Mouse (Mus musculus): ENCODE measurements around the gene Mier1.
A peak's percentile ranks its signal among the peaks of the same experiment; 100 is the strongest.
"Not testable (repeated sequence)": the region's sequence is repeated elsewhere in the genome, so short reads cannot be mapped to it uniquely, and the experiment has no call there.

The Mier1 gene

GRCm38 (mm10) chr4:103114184-103115111 is at the start of gene Mier1, which contains the start of gene Wdr78:
TSS of gene Mier1 (plus strand) at chr4:103114390.
TSS of gene Wdr78 (minus strand) at chr4:103114555.
- DNase-seq: peak; percentile 96 to 97

- DNase-seq: peak in 1 of 2 experiments; percentile 63
Observed at GRCm38 (mm10) chr4:103064421-103064820, 49.8 kb upstream of the Mier1 start.

GRCm38 (mm10) chr4:103064976-103065375 is 49.2 kb upstream of the Mier1 start:
- DNase-seq: peak; percentile 50 to 74

GRCm38 (mm10) chr4:103067906-103068655 is 46.1 kb upstream of the Mier1 start:
- DNase-seq: peak in 1 of 2 experiments; percentile 25

- DNase-seq: peak in 1 of 2 experiments; percentile 47
Observed at GRCm38 (mm10) chr4:103070631-103071030, 43.6 kb upstream of the Mier1 start.

- no peak for DNase-seq
Observed at GRCm38 (mm10) chr4:103085237-103085636, 29.0 kb upstream of the Mier1 start.

GRCm38 (mm10) chr4:103095921-103096320 is 18.3 kb upstream of the Mier1 start:
- no peak for DNase-seq

GRCm38 (mm10) chr4:103098532-103098931 is 15.7 kb upstream of the Mier1 start:
- no peak for DNase-seq

- no peak for DNase-seq
Observed at GRCm38 (mm10) chr4:103112651-103113050, 1.5 kb upstream of the Mier1 start.

GRCm38 (mm10) chr4:103113402-103113801 is 788 bp upstream of the Mier1 start:
- peak; percentile 23 to 37 for DNase-seq

- no peak for DNase-seq
Observed at GRCm38 (mm10) chr4:103118888-103119228, 4.7 kb downstream of the Mier1 start.

- DNase-seq: peak; percentile 89 to 92
Observed at GRCm38 (mm10) chr4:103119229-103120027, 5.2 kb downstream of the Mier1 start.

GRCm38 (mm10) chr4:103120028-103120384 is 5.8 kb downstream of the Mier1 start:
- no peak for DNase-seq

- DNase-seq: no peak
Observed at GRCm38 (mm10) chr4:103120395-103120794, 6.2 kb downstream of the Mier1 start.

GRCm38 (mm10) chr4:103120874-103121389 is 6.7 kb downstream of the Mier1 start:
- peak; percentile 26 to 27 for DNase-seq

GRCm38 (mm10) chr4:103123086-103123485 is 8.9 kb downstream of the Mier1 start:
- no peak for DNase-seq

- DNase-seq: no peak
Observed at GRCm38 (mm10) chr4:103123606-103124005, 9.4 kb downstream of the Mier1 start.

GRCm38 (mm10) chr4:103126533-103126932 is 12.3 kb downstream of the Mier1 start:
- DNase-seq: peak in 1 of 2 experiments; percentile 24

- no peak for DNase-seq
Observed at GRCm38 (mm10) chr4:103136946-103137345, 22.8 kb downstream of the Mier1 start.

- peak; percentile 78 to 83 for DNase-seq
Observed at GRCm38 (mm10) chr4:103146339-103146738, 32.1 kb downstream of the Mier1 start.

- DNase-seq: no peak
Observed at GRCm38 (mm10) chr4:103151946-103152345, 37.8 kb downstream of the Mier1 start.

- no peak for DNase-seq
Observed at GRCm38 (mm10) chr4:103158781-103159180, 44.6 kb downstream of the Mier1 start.

GRCm38 (mm10) chr4:103166198-103166597 is 52.0 kb downstream of the Mier1 start:
- DNase-seq: not testable (repeated sequence)

Data from thymus, postnatal 36 days (tissue).